Mouse (Mus musculus) skeletal muscle tissue, adult 2 months (tissue): Measurements from ENCODE around the gene Rasgef1b.

Source experiments
- DNase-seq: peaks from one replicate; pipeline ENCODE4 v3.0.0-alpha.2; 2012; ENCODE audit warnings: low read depth, low spot score

The Rasgef1b gene

DNA sequence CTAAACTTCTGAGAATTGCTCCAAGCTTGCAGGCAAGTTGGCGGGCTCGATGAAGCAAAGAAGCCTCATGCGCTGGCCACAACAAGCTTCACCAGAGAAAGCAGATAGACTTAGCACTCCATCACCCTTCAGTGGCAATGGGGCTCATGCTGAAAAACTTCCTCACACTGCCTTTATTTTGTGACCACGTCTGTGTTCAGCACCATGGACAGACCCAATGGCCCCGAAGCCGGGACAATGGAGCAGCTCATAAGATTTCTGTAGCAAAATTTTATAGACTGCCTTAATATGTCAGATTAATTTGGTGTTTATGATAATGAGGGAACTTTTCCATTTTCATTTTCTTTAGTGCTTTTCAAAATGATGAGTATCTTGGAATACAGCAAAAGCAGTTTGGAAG is 21.6 kb downstream of the Rasgef1b start:
- no peak for DNase-seq

DNA sequence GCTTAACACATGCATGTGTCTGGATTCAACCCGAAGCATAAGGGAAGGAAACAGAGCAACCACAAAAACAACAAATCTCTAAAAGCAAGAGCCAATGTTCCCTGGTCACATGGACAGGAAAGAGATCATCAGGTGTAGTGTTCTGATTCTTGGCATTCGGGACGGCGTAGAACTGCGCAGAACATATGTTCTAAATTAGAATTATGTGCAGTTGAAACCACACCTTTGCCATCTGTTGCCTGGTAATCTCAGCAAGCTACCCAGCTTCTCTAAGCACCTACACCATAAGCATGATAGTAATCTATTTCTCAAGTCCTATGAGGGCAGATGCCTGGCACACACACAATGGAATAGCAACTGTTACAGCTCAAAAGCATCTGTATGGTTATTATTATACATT is 27.1 kb downstream of the Rasgef1b start:
- no peak for DNase-seq

DNA sequence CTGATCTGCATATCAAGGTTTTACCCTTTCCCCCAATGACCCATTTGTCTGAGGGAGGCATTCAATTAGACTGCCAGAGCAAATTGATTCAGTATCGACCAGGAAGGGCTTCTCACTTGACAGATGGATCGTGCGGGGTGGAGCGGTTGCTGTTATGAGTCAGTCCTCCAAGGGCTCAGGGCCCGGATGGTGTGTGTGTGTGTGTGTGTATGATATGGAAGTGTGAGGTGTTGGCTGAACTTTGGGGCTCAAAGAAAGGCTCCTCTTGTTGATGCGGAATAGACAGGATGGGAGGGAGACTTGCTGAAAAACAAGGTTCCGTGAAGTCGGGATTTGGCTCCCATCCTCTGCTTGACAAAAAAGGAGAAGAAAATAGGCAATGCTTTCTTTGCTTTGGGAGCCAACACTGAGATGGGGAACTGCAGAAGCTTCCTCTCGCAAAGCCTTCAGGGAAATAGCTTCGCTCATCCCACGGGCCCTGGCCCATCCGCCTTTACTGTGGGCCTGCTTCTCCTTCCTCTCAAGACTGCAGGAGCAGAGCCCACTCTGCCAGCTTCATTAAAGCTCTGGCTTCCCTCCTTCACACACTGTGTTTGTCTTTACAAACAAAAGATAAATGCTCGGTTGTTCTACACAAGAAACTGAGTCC is 34.0 kb downstream of the Rasgef1b start:
- DNase-seq = no peak

DNA sequence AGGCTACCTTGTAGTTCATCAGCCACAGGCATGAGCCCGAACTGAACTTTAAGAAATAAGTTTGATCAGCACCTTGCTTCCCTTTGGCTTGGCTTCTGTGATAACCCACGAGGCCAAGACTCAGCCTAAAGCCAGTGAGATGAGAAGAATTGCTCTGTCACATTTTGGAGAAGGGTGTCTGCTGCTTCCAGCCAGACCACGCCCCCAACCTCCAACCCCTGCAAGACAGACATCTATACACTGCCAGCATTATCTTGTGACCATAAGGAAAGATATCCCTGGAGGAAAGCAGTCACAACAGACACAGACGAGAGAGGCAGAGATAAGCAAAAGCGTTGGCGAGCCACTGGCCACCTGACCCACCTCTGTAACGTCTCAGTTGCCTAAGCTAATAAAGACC is 39.0 kb downstream of the Rasgef1b start:
- DNase-seq = no peak

- DNase-seq = no peak
Measured at GRCm38 (mm10) chr5:99687894-99688293, 41.0 kb downstream of the Rasgef1b start.

DNA sequence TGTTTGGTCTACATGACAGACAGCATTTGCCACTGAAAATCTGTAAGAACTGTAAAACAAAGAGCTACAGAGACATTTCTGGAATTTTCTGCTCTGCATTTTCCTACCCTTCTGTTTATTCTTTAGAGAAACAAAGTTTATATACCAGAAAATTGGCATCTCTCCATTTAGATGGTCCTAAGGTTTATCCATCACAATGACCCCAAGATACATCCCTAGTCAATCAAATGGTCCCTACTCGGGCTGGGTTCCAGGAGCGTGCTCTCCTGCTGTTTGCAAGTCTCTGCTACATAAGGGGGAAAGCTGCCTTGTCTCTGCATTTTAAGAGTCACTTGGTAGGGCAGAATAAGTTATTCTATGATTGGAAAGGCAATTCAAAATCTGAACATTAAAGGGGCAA is 44.8 kb downstream of the Rasgef1b start:
- DNase-seq = no peak

DNA sequence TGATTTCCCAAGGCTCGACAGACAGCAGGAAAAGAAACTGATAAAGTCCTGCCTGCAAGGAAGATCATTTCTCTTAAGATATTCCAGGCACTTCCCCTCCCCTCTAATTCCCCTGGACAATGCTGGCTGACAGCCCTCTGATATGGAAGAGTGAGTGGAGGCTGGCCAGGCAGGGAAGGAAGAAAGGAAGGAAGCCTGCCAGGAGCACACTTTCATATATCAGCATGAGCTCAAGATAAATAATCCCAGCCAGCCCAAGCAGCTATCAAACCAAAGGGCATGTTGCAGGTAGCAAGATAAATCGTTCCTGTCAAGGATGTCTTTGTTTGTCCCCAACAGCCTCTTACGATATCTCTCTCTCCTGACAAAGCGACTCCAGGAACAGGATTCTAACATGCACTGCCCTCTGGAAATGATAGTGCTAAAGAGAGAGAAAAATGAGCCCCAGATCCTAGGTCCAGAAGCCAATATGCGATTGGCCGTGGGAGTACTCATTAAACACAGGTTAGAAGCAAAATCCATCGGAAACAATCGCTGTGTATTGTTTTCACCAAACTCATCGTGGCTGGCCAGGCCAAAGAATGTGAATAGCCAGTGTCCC is 58.8 kb downstream of the Rasgef1b start:
- DNase-seq = no peak

DNA sequence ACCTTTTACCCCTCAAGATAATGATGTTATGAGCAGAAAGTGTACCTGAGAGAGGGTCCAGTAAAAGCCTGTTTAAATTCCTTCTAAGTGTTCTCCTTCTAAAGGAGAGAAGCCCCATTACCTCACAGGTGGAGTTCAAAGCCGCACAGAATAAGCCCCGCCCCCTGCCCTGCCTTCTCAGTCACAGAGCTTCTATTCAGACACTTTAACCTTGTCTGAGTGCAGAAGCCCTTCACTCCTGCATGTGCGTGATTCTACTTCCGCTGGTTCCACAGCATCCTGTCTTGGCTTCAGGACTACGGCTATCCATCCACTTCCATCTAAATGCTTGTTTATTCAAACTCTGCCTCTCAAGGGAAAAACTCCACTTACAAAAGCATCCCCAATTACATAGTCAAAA is 72.8 kb downstream of the Rasgef1b start:
- no peak for DNase-seq

DNA sequence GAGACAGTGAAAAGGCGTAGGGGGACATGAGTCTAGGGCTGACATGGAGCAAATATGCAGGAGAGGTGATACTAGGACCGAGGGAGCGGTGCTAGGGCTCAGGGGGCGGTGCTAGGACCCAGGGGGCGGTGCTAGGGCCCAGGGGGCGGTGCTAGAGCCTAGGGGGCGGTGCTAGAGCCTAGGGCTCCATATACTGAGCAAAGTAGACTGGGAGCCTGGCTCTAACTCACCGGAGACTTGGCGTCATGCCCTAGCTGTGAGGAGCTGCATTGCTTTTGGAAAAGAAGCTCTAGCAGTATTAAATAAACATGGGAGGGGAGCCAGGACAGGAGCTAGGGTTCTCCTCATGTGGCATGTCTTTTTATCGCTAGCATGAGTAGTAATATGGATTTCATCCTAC is 75.9 kb downstream of the Rasgef1b start:
- no peak for DNase-seq

GRCm38 (mm10) chr5:99641407-99641806 is 87.5 kb downstream of the Rasgef1b start:
- no peak for DNase-seq

DNA sequence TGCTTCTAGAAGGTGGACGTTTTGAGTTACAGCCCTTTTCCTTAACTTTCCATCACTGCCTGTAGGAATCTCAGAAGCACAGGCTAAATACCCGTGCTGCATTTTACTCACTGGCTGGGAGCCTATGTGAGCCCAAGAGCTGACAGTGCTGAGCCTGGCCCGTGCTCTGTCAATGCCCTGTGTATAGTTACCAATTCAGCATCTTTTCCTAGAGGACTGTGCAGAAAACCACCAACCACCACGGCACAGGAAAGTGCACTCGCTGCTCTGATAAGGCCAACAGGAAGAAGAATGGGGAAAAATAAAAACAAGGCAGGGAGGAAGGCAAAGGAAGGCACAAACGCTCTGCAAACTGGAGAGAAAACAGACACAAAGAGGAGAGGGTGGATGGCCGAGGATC is 92.3 kb downstream of the Rasgef1b start:
- DNase-seq = no peak

DNA sequence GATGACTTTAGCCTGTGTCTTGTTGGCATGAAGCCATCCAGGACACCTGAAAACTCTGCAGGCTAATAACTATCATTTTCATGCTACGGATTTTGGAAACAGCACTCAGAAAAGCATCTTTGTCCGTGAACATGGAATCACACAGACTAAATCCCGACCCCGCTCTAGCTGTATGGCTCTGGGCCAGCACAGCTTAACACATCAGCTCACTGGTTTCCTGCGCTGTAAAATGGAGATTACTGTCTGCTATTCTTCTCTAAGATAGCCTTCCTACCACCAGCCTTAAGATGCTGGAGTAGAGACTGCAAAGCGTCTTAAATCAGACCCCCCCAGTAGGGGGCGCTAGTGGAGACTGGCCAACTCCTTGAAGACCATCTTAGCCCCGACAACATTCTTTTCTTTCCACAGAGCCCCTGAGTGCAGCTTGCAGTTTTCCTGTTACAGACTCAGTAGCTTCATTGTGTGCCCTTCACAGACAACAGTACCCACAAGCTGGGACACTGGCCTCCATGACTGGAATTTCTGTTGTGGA is 94.8 kb downstream of the Rasgef1b start:
- no peak for DNase-seq

GRCm38 (mm10) chr5:99633548-99633947 is 95.3 kb downstream of the Rasgef1b start:
- no peak for DNase-seq

DNA sequence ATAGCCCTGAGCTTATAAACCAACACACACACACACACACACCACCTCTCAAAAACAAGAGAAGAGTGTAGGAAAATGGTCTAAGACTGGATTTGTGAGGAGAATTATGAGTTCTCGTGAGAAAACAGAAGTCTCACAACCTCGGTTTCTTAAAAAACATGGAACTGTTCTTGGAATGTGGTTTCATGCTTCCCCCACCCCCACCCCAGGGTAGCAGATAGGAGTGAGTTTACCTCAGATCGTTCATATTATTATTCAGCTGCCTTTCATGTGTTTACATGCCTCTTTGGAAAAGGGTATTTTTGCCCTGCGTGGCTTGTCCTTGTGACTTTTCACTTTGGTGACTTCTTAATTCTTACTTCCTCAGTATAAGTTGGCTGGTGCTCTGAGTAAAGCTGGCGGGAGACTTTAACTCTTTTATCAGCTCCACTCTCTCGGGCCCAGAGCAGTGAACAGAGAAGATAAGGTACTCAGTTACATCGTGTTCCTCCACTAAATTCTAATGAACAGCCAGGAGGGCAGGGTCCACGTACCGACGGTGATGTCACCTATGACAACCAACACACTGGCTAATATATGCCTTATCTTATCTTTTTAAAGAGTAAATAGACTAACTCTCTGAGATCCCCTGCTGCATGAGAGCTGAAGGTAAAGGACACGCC is 96.1 kb downstream of the Rasgef1b start:
- DNase-seq = no peak

DNA sequence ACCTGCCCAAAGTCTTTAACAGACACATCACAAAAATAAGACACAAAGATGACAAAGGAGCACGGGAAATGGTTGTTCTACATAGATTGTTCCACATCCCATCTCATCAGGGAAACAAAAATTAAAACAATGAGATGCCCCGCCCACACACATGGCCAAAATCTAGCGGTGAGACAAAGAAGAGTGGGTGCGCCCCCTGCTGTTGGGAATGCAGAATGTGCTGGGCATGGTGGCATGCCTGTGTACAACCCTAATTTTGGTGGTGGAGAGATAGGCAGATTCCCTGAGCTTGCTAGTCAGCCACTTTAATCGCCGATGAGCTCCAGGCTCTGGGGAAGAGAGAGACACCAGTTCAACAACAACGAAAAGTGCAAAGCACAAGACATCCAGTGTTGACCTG is 98.8 kb downstream of the Rasgef1b start:
- no peak for DNase-seq

GRCm38 (mm10) chr5:99625603-99626002 is 103.3 kb downstream of the Rasgef1b start:
- no peak for DNase-seq

- DNase-seq = no peak
Measured at GRCm38 (mm10) chr5:99620771-99621170, 108.1 kb downstream of the Rasgef1b start.

- DNase-seq = no peak
Measured at GRCm38 (mm10) chr5:99617271-99617800, 111.5 kb downstream of the Rasgef1b start.

DNA sequence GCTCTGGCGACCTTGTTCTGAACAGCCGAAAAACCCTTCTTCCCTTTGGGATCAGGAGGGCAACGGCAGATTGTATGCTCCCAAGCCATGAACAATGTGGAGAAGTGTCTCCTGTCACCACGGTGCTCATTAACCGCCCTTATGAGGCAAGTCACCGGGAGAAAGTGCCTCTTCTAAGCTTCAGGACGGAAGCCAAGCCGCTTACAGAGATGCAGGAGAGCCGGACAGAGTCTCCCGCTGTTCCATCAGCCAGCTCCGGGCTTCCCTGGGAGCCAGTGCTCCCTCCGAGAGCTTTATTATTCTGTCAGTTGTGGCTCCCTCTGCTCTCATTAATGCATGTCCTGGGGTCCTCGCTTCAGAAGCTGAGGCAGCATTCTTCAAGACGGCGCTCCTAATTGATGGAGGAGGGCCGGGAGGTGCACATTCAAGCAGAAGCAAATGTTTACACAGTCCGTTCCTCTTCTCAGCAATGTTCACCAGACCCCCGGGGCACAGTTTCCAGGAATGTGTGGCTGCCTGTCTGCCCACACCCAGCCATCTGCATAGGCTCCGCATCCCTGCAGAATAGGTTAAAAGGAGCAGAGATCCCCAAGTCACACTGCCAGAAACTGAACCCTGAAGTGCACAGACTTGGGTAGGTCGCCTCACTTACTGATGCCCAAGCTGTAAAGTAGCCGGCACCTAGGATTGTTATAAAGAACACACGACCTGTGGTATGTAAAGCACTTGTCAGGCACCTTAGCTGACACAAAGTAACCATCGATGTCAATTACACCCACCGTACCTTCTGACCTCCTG is 115.3 kb downstream of the Rasgef1b start:
- no peak for DNase-seq

DNA sequence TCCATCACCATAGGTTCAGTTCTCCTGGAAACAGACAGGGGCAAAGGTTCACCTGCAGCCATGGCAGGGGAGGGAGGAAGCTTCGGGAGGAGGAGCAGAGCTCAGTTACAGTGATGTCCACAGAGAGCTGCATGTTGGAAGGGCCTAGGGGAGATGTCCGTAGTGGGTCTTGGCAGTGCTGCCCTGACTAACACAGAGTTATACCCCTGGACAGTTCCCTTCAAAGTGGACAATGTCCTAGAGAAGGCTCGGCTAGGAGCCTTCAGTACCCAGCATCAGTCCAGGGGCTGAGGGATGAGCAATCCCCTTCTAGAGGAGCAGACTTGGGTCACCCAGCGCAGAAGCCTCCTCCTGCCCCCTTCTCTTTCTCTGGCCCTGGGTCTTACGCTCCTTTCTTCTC is 121.3 kb downstream of the Rasgef1b start:
- no peak for DNase-seq

- DNase-seq = no peak
Measured at GRCm38 (mm10) chr5:99606164-99606858, 122.6 kb downstream of the Rasgef1b start.
